In genomic region chr13:45721621-45722020, GRCm38 (mm10) we compare ENCODE assay signal across 8 mouse cellular contexts.
A peak's percentile ranks its signal among the peaks of the same experiment; 100 is the strongest.
DNase-seq lines count a peak whose midpoint lies in the region; ATAC-seq and TF ChIP-seq lines count a peak whose summit lies in the region.

No protein-coding gene starts in this region.

- peak; percentile 70; the same call in 1 of the 2 replicates for TF ChIP-seq EP300 in heart, adult 2 months (IDR thresholded peaks at IDR 0.05; ENCODE audit: insufficient read depth, low read depth, low read length)

- no peaks in the 10 kb centered on the region for H3K9me3 ChIP-seq in heart, embryonic 12.5 days (replicated peaks)

- peaks cover 5% of the 10 kb centered on the region for H3K36me3 ChIP-seq in heart, adult 2 months (ENCODE audit: control insufficient read depth, insufficient read depth, low read length)
- H3K36me3 ChIP-seq in heart, embryonic 12.5 days = no peaks in the 10 kb centered on the region

- DNase-seq in heart, adult 2 months = peak; percentile 42 to 66
- DNase-seq in adrenal gland, postnatal 36 days = peak; percentile 18 to 28
- peak; percentile 12 to 36 for DNase-seq in gastrocnemius, adult 8-10 months (ENCODE audit: low spot score in 2 of 2)
- DNase-seq in kidney, postnatal 10 days = peak; percentile 71
- no peak for DNase-seq in urinary bladder, adult 18-20 months (ENCODE audit: low spot score in 2 of 2)
- DNase-seq in c-Kit-positive CD71-positive TER-119-positive erythroid progenitor cells, embryonic 14.5 days (ENCODE audit: low spot score) = no peak

- ATAC-seq in heart, embryonic 12.5 days (ENCODE audit: insufficient number of reproducible peaks, low FRiP score) = no peak
- no peak for ATAC-seq in activated CD4-positive, CD25-positive, alpha-beta regulatory T cell, adult 4 months

- H3K9ac ChIP-seq in heart, adult 2 months (ENCODE audit: low read depth, low read length) = no peak overlapping the region
- no peak overlapping the region for H3K9ac ChIP-seq in heart, embryonic 12.5 days

- H3K27ac ChIP-seq in heart, adult 2 months = peak overlapping the region; percentile 66
- H3K27ac ChIP-seq in heart, embryonic 12.5 days (ENCODE audit: poor library complexity, severe bottlenecking) = no peak overlapping the region

- intact Hi-C loops in heart, adult 2 months (cut with DNase I) = loop anchor here (2.0 kb wide), 1 partner anchor 41 kb away; no protein-coding TSS in a partner anchor

- 31% methylated on average over 8 of the region's 8 CpGs for WGBS in heart, adult 2 months
- 80% methylated on average over 8 of the region's 8 CpGs for WGBS in heart, embryonic 12.5 days

- H3K4me2 ChIP-seq in heart, embryonic 12.5 days = no peak overlapping the region

- H3K79me2 ChIP-seq in heart, adult 2 months (replicated peaks; ENCODE audit: control insufficient read depth, insufficient read depth, low read length) = no peaks in the 10 kb centered on the region

- H3K27me3 ChIP-seq in heart, adult 2 months (ENCODE audit: control insufficient read depth, insufficient read depth, low read length) = no peaks in the 10 kb centered on the region
- no peaks in the 10 kb centered on the region for H3K27me3 ChIP-seq in heart, embryonic 12.5 days (replicated peaks)

- peaks cover 5% of the 10 kb centered on the region for H3K4me1 ChIP-seq in heart, adult 2 months (ENCODE audit: control insufficient read depth, insufficient read depth, low read length)
- peaks cover 16% of the 10 kb centered on the region for H3K4me1 ChIP-seq in heart, embryonic 12.5 days (replicated peaks)

- no peak overlapping the region for H3K4me3 ChIP-seq in heart, adult 2 months
- H3K4me3 ChIP-seq in heart, embryonic 12.5 days = no peak overlapping the region

- no peak for TF ChIP-seq CTCF in heart, adult 2 months (IDR thresholded peaks at IDR 0.05)

- no peak for TF ChIP-seq POLR2A in heart, adult 2 months (IDR thresholded peaks at IDR 0.05; ENCODE audit: insufficient read depth, low read depth, low read length)

Comparison
In these comparisons a context has a peak if more than half of its experiments do, and no peak if none do; other contexts are left out.
1. DNase-seq: peak in heart, adult 2 months (2 of 2), adrenal gland, postnatal 36 days (2 of 2), gastrocnemius, adult 8-10 months (2 of 2) and kidney, postnatal 10 days (single experiment); none in urinary bladder, adult 18-20 months (0 of 2) and c-Kit-positive CD71-positive TER-119-positive erythroid progenitor cells, embryonic 14.5 days (single experiment).